Mouse (Mus musculus) G1E (cell line): ENCODE results near the gene Rbms2. TPM values are rescaled to one million over a fixed set of nuclear protein-coding genes. Genes with fewer than 3 reads are reported as not detected.
"Not testable (repeated sequence)": the region's sequence is repeated elsewhere in the genome, so short reads cannot be mapped to it uniquely, and the experiment has no call there.

Experiments used
- ATAC-seq: 2 replicates; pipeline ENCODE4 v1.8.0; 2016; ENCODE audit warnings: mild to moderate bottlenecking; ENCODE audit not compliant: insufficient number of reproducible peaks, poor library complexity, low FRiP score, severe bottlenecking; ENCODE audit errors: extremely low read depth
- DNase-seq: peaks from one replicate; pipeline ENCODE4 v3.0.0; 2012; ENCODE audit warnings: low spot score
- H3K27me3 ChIP-seq: 2 replicates; pipeline ENCODE4 v1.6.1; 2012; ENCODE audit warnings: mild to moderate bottlenecking, low read length, inconsistent platforms; ENCODE audit not compliant: insufficient read depth
- H3K36me3 ChIP-seq: replicated peaks from 2 replicates; pipeline ENCODE3; 2012; ENCODE audit warnings: mild to moderate bottlenecking, inconsistent platforms
- H3K4me1 ChIP-seq: 2 replicates; pipeline ENCODE4 v1.6.1; 2012; ENCODE audit warnings: low read depth, low read length, inconsistent platforms, mixed read lengths; ENCODE audit not compliant: insufficient read depth
- H3K4me3 ChIP-seq: 2 replicates; pipeline ENCODE4 v1.5.1; 2012; ENCODE audit warnings: low read depth, mild to moderate bottlenecking, inconsistent platforms, low read length, moderate library complexity, mixed read lengths
- H3K9me3 ChIP-seq: replicated peaks from 2 replicates; pipeline ENCODE4 v1.6.1; 2012; ENCODE audit warnings: inconsistent platforms
- CTCF ChIP-seq: IDR thresholded peaks from 2 replicates; pipeline ENCODE4 v1.5.1; 2012; ENCODE audit warnings: low read depth, low read length, inconsistent platforms, mixed read lengths
- GATA1 ChIP-seq: IDR thresholded peaks from 2 replicates; pipeline ENCODE4 v1.6.1; 2012; ENCODE audit warnings: borderline replicate concordance, low read length, inconsistent platforms, mixed read lengths
- GATA2 ChIP-seq: IDR thresholded peaks from 2 replicates; pipeline ENCODE4 v1.6.1; 2012; ENCODE audit warnings: low read depth, low read length, inconsistent platforms, borderline replicate concordance
- POLR2AphosphoS5 ChIP-seq: IDR thresholded peaks from 2 replicates; pipeline ENCODE4 v1.6.1; 2012; ENCODE audit warnings: low read depth, low read length, inconsistent platforms; ENCODE audit not compliant: insufficient replicate concordance
- TAL1 ChIP-seq: conservative IDR thresholded peaks from 2 replicates; pipeline ENCODE4 v1.6.1; 2012; ENCODE audit warnings: low read depth, low read length, inconsistent platforms, mixed read lengths
- polyA plus RNA-seq: library from polyadenylated mRNA; stranded (reverse); fragments of >175 nt; gene quantifications from 2 replicates; pipeline ENCODE4 v1.2.3, GENCODE M21; 2012
- total RNA-seq, 2 experiments: library from RNA; stranded (forward) in 1 of 2; stranded (reverse) in 1 of 2; fragments of 200-1000 nt in 1 of 2; fragments of >200 nt in 1 of 2; fragmentation: Nextera tagmentation in 1 of 2; gene quantifications; 2 replicates each; pipeline ENCODE4 v1.2.3; 2014 to 2017

The Rbms2 gene
- total and polyA plus RNA-seq, 3 experiments: 8.3 to 32.1 (median 11.3) TPM

GRCm38 (mm10) chr10:128091564-128092505 is 88.3 kb downstream of the Rbms2 start, which contains the start of gene Baz2a:
TSS of gene Baz2a (plus strand) at chr10:128091577.
- peak; percentile 75 for DNase-seq
- Histone ChIP-seq H3K4me3 (peak within 1 kb of the TSS; percentile 89), H3K36me3 (peaks cover 38% of the 10 kb centered on the region), H3K9me3 (no peaks in the 10 kb centered on the region), H3K27me3 (no peaks in the 10 kb centered on the region), H3K4me1 (peaks cover 80% of the 10 kb centered on the region)
- TF ChIP-seq GATA1 (no peak), TAL1 (no peak), POLR2AphosphoS5 (no peak), GATA2 (no peak), CTCF (no peak)
- ATAC-seq: peak; percentile 49

- H3K4me3 ChIP-seq: peak overlapping the region; percentile 89; the same call in 1 of the 2 replicates
- H3K4me1 ChIP-seq: peaks cover 82% of the 10 kb centered on the region
- ATAC-seq: peak; percentile 29
- no peaks in the 10 kb centered on the region for H3K9me3 ChIP-seq
- H3K27me3 ChIP-seq: no peaks in the 10 kb centered on the region
- TF ChIP-seq CTCF (peak; percentile 33), POLR2AphosphoS5 (peak; percentile 86; the same call in 1 of the 2 replicates), TAL1 (no peak), GATA1 (no peak), GATA2 (no peak)
- peaks cover 47% of the 10 kb centered on the region for H3K36me3 ChIP-seq
- peak; percentile 68 for DNase-seq
Measured at GRCm38 (mm10) chr10:128090651-128091563, 89.2 kb downstream of the Rbms2 start.

- Histone ChIP-seq H3K36me3 (peaks cover 58% of the 10 kb centered on the region), H3K4me3 (no peak overlapping the region), H3K4me1 (peaks cover 82% of the 10 kb centered on the region), H3K27me3 (no peaks in the 10 kb centered on the region), H3K9me3 (no peaks in the 10 kb centered on the region)
- no peak for DNase-seq
- ATAC-seq: no peak
- no peak for TF ChIP-seq GATA1
- TF ChIP-seq TAL1: no peak
- no peak for TF ChIP-seq GATA2
- TF ChIP-seq CTCF: no peak
- TF ChIP-seq POLR2AphosphoS5: no peak
Measured at GRCm38 (mm10) chr10:128089842-128090241, 90.3 kb downstream of the Rbms2 start.

- no peak for TF ChIP-seq CTCF
- TF ChIP-seq GATA1: no peak
- TF ChIP-seq POLR2AphosphoS5: no peak
- TF ChIP-seq GATA2: no peak
- no peak for TF ChIP-seq TAL1
- DNase-seq (no peak), ATAC-seq (no peak)
- peaks cover 68% of the 10 kb centered on the region for H3K36me3 ChIP-seq
- no peaks in the 10 kb centered on the region for H3K9me3 ChIP-seq
- H3K4me1 ChIP-seq: peaks cover 66% of the 10 kb centered on the region
- H3K27me3 ChIP-seq: no peaks in the 10 kb centered on the region
- H3K4me3 ChIP-seq: no peak overlapping the region; the same call in 1 of the 2 replicates
Measured at GRCm38 (mm10) chr10:128088181-128088580, 91.9 kb downstream of the Rbms2 start.

- peaks cover 62% of the 10 kb centered on the region for H3K4me1 ChIP-seq
- not testable (repeated sequence) for H3K4me3 ChIP-seq, DNase-seq, ATAC-seq, H3K9me3 ChIP-seq, H3K27me3 ChIP-seq
- H3K36me3 ChIP-seq: peaks cover 68% of the 10 kb centered on the region
Measured at GRCm38 (mm10) chr10:128087216-128087615, 92.9 kb downstream of the Rbms2 start.

GRCm38 (mm10) chr10:128086391-128086790 is 93.7 kb downstream of the Rbms2 start:
- ATAC-seq (no peak), DNase-seq (no peak)
- Histone ChIP-seq H3K9me3 (no peaks in the 10 kb centered on the region), H3K4me3 (no peak overlapping the region; the same call in 1 of the 2 replicates), H3K4me1 (peaks cover 62% of the 10 kb centered on the region), H3K27me3 (no peaks in the 10 kb centered on the region), H3K36me3 (peaks cover 70% of the 10 kb centered on the region)
- TF ChIP-seq TAL1 (no peak), POLR2AphosphoS5 (no peak), GATA1 (no peak)
